Comparison of ENCODE assay signal across 8 mouse cellular contexts in genomic region chr12:68862313-68862990, GRCm38 (mm10).
DNase-seq lines count a peak whose midpoint lies in the region; ATAC-seq lines count a peak whose summit lies in the region.

No protein-coding gene starts in this region.

- no peak overlapping the region for H3K27ac ChIP-seq in kidney, embryonic 16.5 days (ENCODE audit: low read length)
- H3K27ac ChIP-seq in hindbrain, embryonic 15.5 days (replicated peaks), result no peak overlapping the region

- H3K9me3 ChIP-seq in kidney, embryonic 16.5 days (ENCODE audit: low read length), result no peaks in the 10 kb centered on the region
- no peaks in the 10 kb centered on the region for H3K9me3 ChIP-seq in hindbrain, embryonic 15.5 days

- H3K9ac ChIP-seq in kidney, embryonic 16.5 days (replicated peaks; ENCODE audit: low read length), result no peak overlapping the region
- H3K9ac ChIP-seq in hindbrain, embryonic 15.5 days, result no peak overlapping the region

- ATAC-seq in kidney, embryonic 16.5 days (ENCODE audit: low FRiP score, low TSS enrichment), result no peak
- peak; percentile 50; the same call in 1 of the 2 replicates for ATAC-seq in common myeloid progenitor, adult 5-6 weeks (replicated peaks; ENCODE audit: low read depth, poor library complexity, severe bottlenecking)
- peak; percentile 83 for ATAC-seq in hindbrain, embryonic 15.5 days (ENCODE audit: low FRiP score, low read depth)
- no peak for ATAC-seq in megakaryocyte, adult 5-6 weeks (ENCODE audit: poor library complexity, severe bottlenecking)

- H3K4me1 ChIP-seq in kidney, embryonic 16.5 days (ENCODE audit: insufficient read depth, low read length), result no peaks in the 10 kb centered on the region
- H3K4me1 ChIP-seq in hindbrain, embryonic 15.5 days (replicated peaks), result no peaks in the 10 kb centered on the region

- no peaks in the 10 kb centered on the region for H3K36me3 ChIP-seq in kidney, embryonic 16.5 days (ENCODE audit: insufficient read depth, low read length)
- H3K36me3 ChIP-seq in hindbrain, embryonic 15.5 days, result no peaks in the 10 kb centered on the region

- 48% methylated on average over 5 of the region's 5 CpGs for WGBS in kidney, embryonic 16.5 days
- 41% methylated on average over 5 of the region's 5 CpGs for WGBS in hindbrain, embryonic 15.5 days

- H3K4me2 ChIP-seq in kidney, embryonic 16.5 days (replicated peaks; ENCODE audit: low read depth, low read length), result no peak overlapping the region
- H3K4me2 ChIP-seq in hindbrain, embryonic 15.5 days, result no peak overlapping the region

- DNase-seq in kidney, adult 18-20 months, result peak; percentile 5
- DNase-seq in MN1 (ENCODE audit: low spot score), result peak; percentile 13
- DNase-seq in lung, postnatal 36 days, result peak; percentile 56
- DNase-seq in gastrocnemius, postnatal 14 days, result no peak

- H3K4me3 ChIP-seq in kidney, embryonic 16.5 days (ENCODE audit: low read length), result no peak overlapping the region
- H3K4me3 ChIP-seq in hindbrain, embryonic 15.5 days, result no peak overlapping the region

- intact Hi-C loops in gastrocnemius, postnatal 14 days (cut with DNase I; ENCODE audit: low total_unique reads), result no loop called here

- H3K27me3 ChIP-seq in kidney, embryonic 16.5 days (ENCODE audit: insufficient read depth, low read length), result no peaks in the 10 kb centered on the region
- no peaks in the 10 kb centered on the region for H3K27me3 ChIP-seq in hindbrain, embryonic 15.5 days

Comparison
In these comparisons a context has a peak if more than half of its experiments do, and no peak if none do; other contexts are left out.
1. ATAC-seq: peak in common myeloid progenitor, adult 5-6 weeks (single experiment) and hindbrain, embryonic 15.5 days (single experiment); none in kidney, embryonic 16.5 days (single experiment) and megakaryocyte, adult 5-6 weeks (single experiment).